Mouse (Mus musculus) cerebral cortex, adult 2 months (tissue): Measurements from ENCODE around the gene 1700067K01Rik.

Source experiments
- WGBS: fragments of 180-500 bp; shearing (Covaris S2); methylation state at CpG from one replicate; pipeline ENCODE4 v1.1.7; 2018; 5-methylcytosine and 5-hydroxymethylcytosine counted together

1700067K01Rik gene

GRCm38 (mm10) chr8:83982449-83982848 lies 18.9 kb upstream of the 1700067K01Rik start:
- 90% methylated on average over 4 of the region's 4 CpGs for WGBS

- 91% methylated on average over 2 of the region's 2 CpGs for WGBS
Measured at GRCm38 (mm10) chr8:83983222-83983621, 18.1 kb upstream of the 1700067K01Rik start.

GRCm38 (mm10) chr8:83989243-83989642 lies 12.1 kb upstream of the 1700067K01Rik start:
- WGBS = 84% methylated on average over 7 of the region's 7 CpGs

- 96% methylated on average over 14 of the region's 14 CpGs for WGBS
Measured at GRCm38 (mm10) chr8:83990170-83990569, 11.1 kb upstream of the 1700067K01Rik start.

GRCm38 (mm10) chr8:83992488-83992887 lies 8.8 kb upstream of the 1700067K01Rik start:
- WGBS = 83% methylated on average over 2 of the region's 2 CpGs

GRCm38 (mm10) chr8:83994030-83994429 lies 7.3 kb upstream of the 1700067K01Rik start:
- 75% methylated on average over 3 of the region's 3 CpGs for WGBS

- 31% methylated on average over 12 of the region's 12 CpGs for WGBS
Measured at GRCm38 (mm10) chr8:83995973-83996372, 5.3 kb upstream of the 1700067K01Rik start.

- 2% methylated on average over 56 of the region's 103 CpGs for WGBS
Measured at GRCm38 (mm10) chr8:83996567-83997505, 4.5 kb upstream of the 1700067K01Rik start.

- 9% methylated on average over 102 of the region's 112 CpGs for WGBS
Measured at GRCm38 (mm10) chr8:83997511-83998141, 3.7 kb upstream of the 1700067K01Rik start, which contains the start of gene Samd1. Gene Samd1, plus strand, starts transcription at chr8:83997672.

- 7% methylated on average over 91 of the region's 92 CpGs for WGBS
Measured at GRCm38 (mm10) chr8:83998231-83999056, 2.9 kb upstream of the 1700067K01Rik start.

- 69% methylated on average over 16 of the region's 16 CpGs for WGBS
Measured at GRCm38 (mm10) chr8:83999057-83999705, 2.1 kb upstream of the 1700067K01Rik start.

- 98% methylated on average over 2 of the region's 2 CpGs for WGBS
Measured at GRCm38 (mm10) chr8:83999825-84000224, 1.5 kb upstream of the 1700067K01Rik start.

GRCm38 (mm10) chr8:84002957-84003611 lies 1.8 kb downstream of the 1700067K01Rik start:
- WGBS = 57% methylated on average over 12 of the region's 12 CpGs

- WGBS = 52% methylated on average over 6 of the region's 6 CpGs
Measured at GRCm38 (mm10) chr8:84003612-84004246, 2.4 kb downstream of the 1700067K01Rik start.

- WGBS = under 1% methylated on average over 30 of the region's 30 CpGs
Measured at GRCm38 (mm10) chr8:84004533-84005201, 3.4 kb downstream of the 1700067K01Rik start.

GRCm38 (mm10) chr8:84005502-84005901 lies 4.2 kb downstream of the 1700067K01Rik start:
- 92% methylated on average over 7 of the region's 7 CpGs for WGBS

- WGBS = 40% methylated on average over 7 of the region's 7 CpGs
Measured at GRCm38 (mm10) chr8:84008362-84008761, 7.1 kb downstream of the 1700067K01Rik start.

- 2% methylated on average over 11 of the region's 11 CpGs for WGBS
Measured at GRCm38 (mm10) chr8:84009876-84010275, 8.6 kb downstream of the 1700067K01Rik start.
